Mouse (Mus musculus) lung, postnatal 0 days (tissue): ENCODE results near the gene Stard8.

Experiments used
- CTCF ChIP-seq: IDR thresholded peaks from 2 replicates; pipeline ENCODE4 v1.5.1; 2016; ENCODE audit warnings: antibody characterized with exemption, mild to moderate bottlenecking
- EP300 ChIP-seq: IDR thresholded peaks from 2 replicates; pipeline ENCODE4 v1.6.1; 2016; ENCODE audit warnings: antibody characterized with exemption, mild to moderate bottlenecking, control low read depth

GRCm38 (mm10) chrX:99072596-99072995 is 69.5 kb downstream of the Stard8 start:
- TF ChIP-seq CTCF, result no peak
- TF ChIP-seq EP300, result no peak
